Mouse (Mus musculus): ENCODE measurements around the gene 9930104L06Rik.

GRCm38 (mm10) chr4:124970194-124970593 is 33.3 kb downstream of the 9930104L06Rik start:
- no peak for TF ChIP-seq CTCF (IDR thresholded peaks at IDR 0.05; ENCODE audit: insufficient read depth, low read length)
- no peak for TF ChIP-seq POLR2A (IDR thresholded peaks at IDR 0.05; ENCODE audit: borderline replicate concordance, extremely low read depth, low read depth, low read length)

Measured in lung, adult 2 months (tissue).